Mouse (Mus musculus) left cerebral cortex, adult 2 months (tissue): ENCODE data around the gene 4921511M17Rik. TPM values are rescaled to one million over a fixed set of nuclear protein-coding genes. Genes with fewer than 3 reads are reported as not detected.
"Not testable (repeated sequence)": the region's sequence is repeated elsewhere in the genome, so short reads cannot be mapped to it uniquely, and the experiment has no call there.

Source experiments
- DNase-seq, 2 experiments: peaks; one replicate each; pipeline ENCODE4 v3.0.0; 2021 to 2022; ENCODE audit warnings: low spot score in 2 of 2, mixed read lengths in 1 of 2; ENCODE audit errors: extremely low spot score in 1 of 2
- H3K27ac ChIP-seq: fragments of 200-600 bp; 2 replicates; pipeline ENCODE4 v1.8.1; 2022
- H3K4me3 ChIP-seq: fragments of 200-600 bp; 2 replicates; pipeline ENCODE4 v1.8.1; 2022
- CTCF ChIP-seq: fragments of 200-600 bp; IDR thresholded peaks from 2 replicates; pipeline ENCODE4 v1.8.1; 2022; ENCODE audit warnings: antibody characterized with exemption, mild to moderate bottlenecking, moderate library complexity
- intact Hi-C: fragments of 180-260 bp; cut with DNase I; formaldehyde crosslinking; loops from one replicate; pipeline ENCODE4 v1.15.1; 2025
- long read RNA-seq, 2 experiments: library from polyadenylated mRNA; stranded (forward); transcript quantifications; one replicate each; pipeline ENCODE4 v2.0.0; 2021; ENCODE audit warnings: borderline mapping rate in 2 of 2
- total RNA-seq, 2 experiments: library from RNA; stranded (reverse); gene quantifications; 2 replicates each; pipeline ENCODE4 v1.2.3; 2021

Gene 4921511M17Rik
- total RNA-seq, result not detected
- long read RNA-seq, experiment 1, result 0 reads
- long read RNA-seq, experiment 2, result 0 reads

- H3K4me3 ChIP-seq, H3K27ac ChIP-seq, intact Hi-C loops, DNase-seq: not testable (repeated sequence)
Measured at GRCm38 (mm10) chrX:154033727-154034126, at the start of gene 4921511M17Rik. TSS of gene 4921511M17Rik (minus strand) at chrX:154033827.

- H3K4me3 ChIP-seq, H3K27ac ChIP-seq, intact Hi-C loops, DNase-seq: not testable (repeated sequence)
Measured at GRCm38 (mm10) chrX:154054939-154055338, 21.3 kb upstream of the 4921511M17Rik start, which contains the start of gene Gm10057. TSS of gene Gm10057 (minus strand) at chrX:154055039.

- H3K27ac ChIP-seq, DNase-seq, H3K4me3 ChIP-seq, intact Hi-C loops: not testable (repeated sequence)
Measured at GRCm38 (mm10) chrX:154012540-154012939, 21.1 kb downstream of the 4921511M17Rik start, which contains the start of gene Samt1. TSS of gene Samt1 (minus strand) at chrX:154012640.

GRCm38 (mm10) chrX:153976914-153977313 is 56.7 kb downstream of the 4921511M17Rik start:
- intact Hi-C loops, H3K4me3 ChIP-seq, H3K27ac ChIP-seq, DNase-seq: not testable (repeated sequence)

GRCm38 (mm10) chrX:153976467-153976866 is 57.2 kb downstream of the 4921511M17Rik start:
- intact Hi-C loops, H3K4me3 ChIP-seq, DNase-seq, H3K27ac ChIP-seq: not testable (repeated sequence)

- H3K4me3 ChIP-seq, result no peak overlapping the region
- no peak for DNase-seq
- intact Hi-C loops, result no loop called here
Measured at GRCm38 (mm10) chrX:153974450-153974849, 59.2 kb downstream of the 4921511M17Rik start.

More at GRCm38 (mm10) chrX:153974450-153974849, 59.2 kb downstream of the 4921511M17Rik start:
- TF ChIP-seq CTCF, result peak; percentile 40
- no peak overlapping the region for H3K27ac ChIP-seq

Other genes starting within 250 kb of the 4921511M17Rik start
- gene Spin2c, start 201.6 kb downstream of the 4921511M17Rik start, total RNA-seq, result 1 to 10 TPM; 5.9 to 8.2 TPM
- not detected for gene Samt1, start 21.2 kb downstream of the 4921511M17Rik start, total RNA-seq
- gene Gm10057, start 21.2 kb upstream of the 4921511M17Rik start, total RNA-seq, result not detected
- not detected for gene Gm15140, start 86.9 kb upstream of the 4921511M17Rik start, total RNA-seq